Mouse (Mus musculus) WW6 (cell line): ENCODE data around the gene Acsl3.

Experiments used
- DNase-seq: peaks from one replicate; pipeline ENCODE4 v3.0.0-alpha.2; 2013; ENCODE audit warnings: low read depth, low spot score

The Acsl3 gene

DNA sequence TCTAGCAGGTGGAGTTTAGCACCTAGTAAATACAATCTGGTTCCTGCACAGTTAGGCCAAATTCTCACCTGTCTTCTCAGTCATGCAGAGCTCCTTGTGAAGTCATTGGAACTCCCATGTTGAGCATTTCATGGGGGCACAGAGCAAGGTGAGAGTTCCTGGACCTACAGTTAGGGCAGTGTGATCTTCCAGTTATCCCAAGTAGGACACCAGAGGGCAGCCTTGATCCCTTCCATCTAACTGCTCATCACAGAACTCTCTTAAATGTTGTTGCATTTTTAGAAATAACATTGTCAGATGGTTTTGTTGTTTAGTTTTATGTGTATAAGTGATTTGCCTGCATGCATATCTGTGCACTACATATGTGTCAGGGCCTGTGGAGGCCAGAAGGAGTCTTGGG lies 29.2 kb downstream of the Acsl3 start:
- no peak for DNase-seq

DNA sequence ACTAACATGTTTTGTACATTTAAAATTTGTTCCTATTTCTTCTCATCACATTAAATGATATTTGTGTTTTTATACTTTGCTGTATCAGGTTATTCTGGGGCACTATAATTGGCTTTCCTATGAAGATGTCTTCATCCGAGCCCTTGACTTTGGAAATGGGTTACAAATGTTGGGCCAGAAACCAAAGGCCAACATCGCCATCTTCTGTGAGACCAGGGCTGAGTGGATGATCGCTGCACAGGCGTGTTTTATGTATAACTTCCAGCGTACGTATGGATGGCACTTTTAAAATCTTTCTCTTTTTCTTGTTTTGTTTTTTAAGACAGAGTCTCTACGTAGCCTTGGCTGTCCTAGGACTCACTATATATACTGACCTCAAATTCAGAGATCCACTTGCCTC lies 30.5 kb downstream of the Acsl3 start:
- DNase-seq = no peak

DNA sequence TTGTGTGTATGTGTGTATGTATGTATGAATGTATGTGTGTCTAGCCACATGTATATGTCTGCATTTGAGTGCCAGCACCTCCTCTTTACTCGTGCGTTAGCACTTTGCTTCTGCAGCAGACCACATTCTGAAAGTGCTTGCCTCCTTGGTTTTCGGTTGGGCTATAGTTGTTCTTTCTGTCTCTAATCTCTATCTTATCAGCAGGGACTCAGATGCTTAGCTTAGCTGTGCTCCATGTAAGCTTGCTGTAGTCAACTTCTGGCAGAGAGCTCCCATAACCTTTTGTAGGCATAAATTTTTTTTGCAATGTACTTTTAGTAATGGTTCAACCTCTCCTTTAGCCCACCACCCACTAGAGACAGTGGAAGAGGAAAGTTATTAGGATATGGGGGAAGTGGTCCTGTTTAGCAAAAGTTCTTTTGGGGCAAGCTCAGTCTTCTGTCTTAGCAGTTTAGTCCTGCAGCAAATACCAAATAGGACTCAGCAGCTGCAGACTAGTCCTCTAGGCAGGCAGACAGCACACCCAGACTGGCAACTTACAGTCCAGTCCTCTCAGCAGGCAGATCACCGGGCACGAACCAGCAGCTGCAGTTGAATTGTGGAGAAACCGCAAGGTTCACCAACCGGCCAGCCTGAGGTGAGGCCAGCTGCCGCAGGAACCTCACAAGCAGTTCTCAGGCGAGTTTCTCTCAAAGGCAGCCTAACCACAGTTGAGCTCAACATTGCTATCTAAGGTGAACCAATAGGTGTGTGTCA lies 37.1 kb downstream of the Acsl3 start:
- DNase-seq = no peak

DNA sequence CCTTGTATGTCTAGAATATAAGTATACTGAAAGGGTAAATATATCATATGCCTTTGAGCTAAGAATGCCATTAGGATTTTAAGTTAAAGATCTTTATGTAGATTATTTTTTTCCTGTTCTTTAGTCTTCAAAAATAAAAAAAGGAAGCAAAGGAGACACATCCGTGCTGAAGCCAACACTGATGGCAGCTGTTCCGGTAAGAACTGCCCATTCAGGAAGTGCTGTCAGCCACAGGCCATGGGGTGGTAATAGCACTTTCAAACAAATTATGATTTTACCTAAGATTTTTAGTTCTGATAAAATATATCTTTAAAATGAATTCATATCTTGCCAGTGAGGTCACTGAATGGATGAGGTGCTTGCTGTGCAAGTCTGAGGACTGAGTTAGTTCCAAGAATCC lies 38.7 kb downstream of the Acsl3 start:
- no peak for DNase-seq

DNA sequence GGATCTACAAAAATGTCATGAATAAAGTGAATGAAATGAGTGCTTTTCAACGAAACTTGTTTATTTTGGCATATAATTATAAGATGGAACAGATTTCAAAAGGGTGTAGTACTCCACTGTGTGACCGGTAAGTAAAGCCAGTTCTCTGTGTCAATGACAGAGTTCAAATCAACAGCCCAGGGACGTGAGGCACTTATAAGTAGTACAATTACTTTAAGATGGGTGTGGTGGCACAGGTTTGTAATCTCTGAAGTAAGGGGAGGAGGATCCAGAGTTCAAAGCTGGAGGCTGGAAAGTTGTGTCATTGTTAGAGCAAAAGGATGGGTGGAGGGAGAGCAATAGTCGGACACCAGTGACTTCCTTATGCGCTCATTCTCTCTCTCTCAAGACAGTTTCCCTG lies 39.3 kb downstream of the Acsl3 start:
- no peak for DNase-seq

DNA sequence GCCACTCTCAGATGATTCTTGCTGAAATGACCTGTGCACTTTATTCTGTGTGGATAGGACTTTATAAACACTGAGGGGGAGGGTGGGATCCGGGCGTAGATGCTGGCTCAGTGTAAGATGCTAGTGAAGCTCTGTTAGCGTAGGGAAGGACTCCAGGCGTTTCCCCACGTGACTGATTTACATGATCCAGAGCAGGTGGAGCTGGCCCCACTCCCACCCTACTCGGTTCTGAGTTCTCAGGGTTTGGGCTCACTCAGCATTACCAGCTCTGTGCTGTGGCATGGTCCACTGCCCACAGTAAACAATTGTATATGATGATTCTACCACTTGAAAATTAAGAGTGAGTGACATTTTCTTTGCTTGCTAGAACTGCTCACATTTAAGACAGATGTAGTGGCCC lies 40.5 kb downstream of the Acsl3 start:
- no peak for DNase-seq

DNA sequence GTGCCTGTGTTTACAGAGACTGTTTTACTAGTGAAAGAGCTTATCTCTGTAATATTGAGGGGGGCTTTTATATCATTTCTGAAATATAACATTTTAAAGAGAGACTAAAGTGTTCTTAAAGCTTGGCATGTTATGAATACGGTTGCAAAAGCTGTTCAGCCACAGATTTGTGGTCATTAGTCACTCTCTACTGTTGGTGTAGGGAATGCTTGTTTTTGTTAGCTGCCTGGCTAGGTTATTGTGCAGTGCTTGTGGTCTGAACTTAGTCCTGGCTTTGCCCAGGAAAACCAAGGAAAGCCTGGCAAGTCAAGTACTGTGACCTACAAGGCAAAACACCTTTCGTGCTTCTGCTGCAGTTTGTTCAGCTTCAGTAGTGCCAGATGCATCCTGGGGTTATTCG lies 44.1 kb downstream of the Acsl3 start:
- no peak for DNase-seq

DNA sequence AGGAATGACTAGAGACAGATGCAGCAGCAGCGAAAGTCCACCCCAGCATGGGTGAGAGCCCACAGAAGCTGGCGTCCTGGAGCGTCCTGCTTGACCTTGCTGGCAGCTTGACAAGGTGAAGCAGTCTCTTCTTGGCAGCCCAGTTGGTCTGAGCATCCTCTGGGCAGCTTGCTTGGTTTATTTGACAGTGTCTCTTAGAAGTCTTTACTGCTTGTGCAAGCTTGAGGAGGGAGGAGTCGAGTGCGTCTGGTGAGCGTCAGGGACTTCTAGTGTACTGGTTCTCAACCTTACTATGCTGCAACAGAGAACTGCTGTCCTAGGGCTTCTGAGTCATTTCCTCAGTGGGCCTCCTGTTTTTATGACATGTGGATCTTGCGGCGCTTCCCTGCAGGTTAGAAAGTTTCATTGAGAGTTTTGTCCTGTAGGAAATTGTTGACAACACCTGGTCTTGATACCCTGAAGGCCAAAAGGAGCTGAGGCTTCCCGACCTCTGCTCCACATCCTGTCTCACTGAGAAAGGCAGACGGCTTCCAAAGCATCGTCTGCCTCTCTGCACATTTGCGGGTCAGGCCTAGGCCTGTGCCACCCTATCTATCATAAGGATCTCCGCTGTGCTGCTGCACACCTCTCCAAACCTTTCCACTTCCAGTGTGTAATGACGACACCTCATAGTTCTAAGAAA lies 44.8 kb downstream of the Acsl3 start:
- no peak for DNase-seq

GRCm38 (mm10) chr1:78702964-78703285 lies 45.3 kb downstream of the Acsl3 start:
- DNase-seq = no peak

- DNase-seq = no peak
These were observed 48.7 kb downstream of the Acsl3 start for GRCm38 (mm10) chr1:78706338-78706737.

GRCm38 (mm10) chr1:78707280-78707679 lies 49.7 kb downstream of the Acsl3 start:
- DNase-seq = no peak

DNA sequence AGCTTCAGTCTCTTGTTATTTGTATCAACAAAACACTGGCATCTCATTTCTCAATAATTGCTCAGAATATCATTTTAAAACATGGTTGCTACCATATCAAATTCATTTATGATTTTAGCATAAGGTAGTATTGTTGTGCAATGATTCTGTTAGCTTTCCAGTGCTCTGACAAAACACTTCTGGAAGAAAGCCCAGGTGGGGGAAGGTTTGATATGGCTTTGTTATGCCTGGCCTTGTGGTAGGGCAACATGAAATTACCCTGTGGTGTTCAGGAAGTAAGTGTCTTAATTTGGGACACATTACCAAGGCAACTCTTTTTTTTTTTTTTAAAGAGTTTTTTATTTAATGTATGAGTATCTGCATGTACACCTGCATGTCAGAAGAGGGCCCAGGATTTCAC lies 52.4 kb downstream of the Acsl3 start:
- no peak for DNase-seq

- no peak for DNase-seq
These were observed 53.1 kb downstream of the Acsl3 start for GRCm38 (mm10) chr1:78710613-78711329.

DNA sequence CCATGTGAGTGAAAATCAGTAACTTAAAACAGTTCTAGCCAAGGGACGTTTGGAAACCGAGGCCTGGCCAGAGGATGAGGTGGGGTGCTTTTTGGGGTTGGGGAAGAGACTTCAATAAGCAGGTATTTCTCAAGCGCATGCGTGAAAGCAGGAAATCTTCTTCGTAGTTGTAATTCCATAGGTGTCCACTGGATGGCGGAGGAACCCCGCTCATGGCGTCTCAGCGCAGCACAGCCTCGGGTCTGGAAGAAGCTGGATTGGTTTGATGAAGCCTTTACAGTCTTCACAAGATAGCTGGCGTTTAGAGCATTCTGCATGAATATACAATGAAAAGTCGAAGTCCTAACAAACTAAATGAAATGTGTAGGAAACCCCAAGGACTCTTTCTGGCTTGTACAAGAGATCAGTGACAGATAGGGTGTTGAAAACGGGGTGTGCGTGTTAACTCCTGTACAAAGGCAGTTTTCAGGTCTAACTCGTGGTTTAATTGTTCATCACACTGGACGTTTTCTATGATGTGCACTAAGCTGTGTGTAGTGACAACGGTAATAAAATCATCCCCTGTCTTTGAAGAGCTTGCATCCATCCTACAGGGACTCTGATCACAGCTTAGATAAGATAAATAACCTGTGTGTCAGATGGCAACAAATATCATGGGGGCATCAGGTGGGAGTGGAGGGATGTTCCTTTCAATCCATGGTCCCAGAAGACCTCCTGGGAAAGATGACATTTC lies 67.0 kb downstream of the Acsl3 start:
- DNase-seq = peak; percentile 61

DNA sequence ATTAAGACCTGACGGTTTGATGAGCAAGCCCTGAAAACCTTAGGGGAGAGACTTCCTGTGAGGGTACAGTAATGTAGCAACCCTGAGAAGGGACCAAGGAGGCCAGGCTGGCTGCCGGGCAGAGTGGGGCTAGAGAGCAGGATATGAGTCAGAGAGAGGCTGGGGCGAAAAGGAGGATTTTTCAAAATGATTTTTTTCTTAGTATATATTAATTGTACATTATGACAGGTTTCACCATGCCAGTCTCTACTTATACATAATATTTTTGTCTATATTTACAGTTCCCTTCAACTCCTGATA lies 67.5 kb downstream of the Acsl3 start:
- no peak for DNase-seq

DNA sequence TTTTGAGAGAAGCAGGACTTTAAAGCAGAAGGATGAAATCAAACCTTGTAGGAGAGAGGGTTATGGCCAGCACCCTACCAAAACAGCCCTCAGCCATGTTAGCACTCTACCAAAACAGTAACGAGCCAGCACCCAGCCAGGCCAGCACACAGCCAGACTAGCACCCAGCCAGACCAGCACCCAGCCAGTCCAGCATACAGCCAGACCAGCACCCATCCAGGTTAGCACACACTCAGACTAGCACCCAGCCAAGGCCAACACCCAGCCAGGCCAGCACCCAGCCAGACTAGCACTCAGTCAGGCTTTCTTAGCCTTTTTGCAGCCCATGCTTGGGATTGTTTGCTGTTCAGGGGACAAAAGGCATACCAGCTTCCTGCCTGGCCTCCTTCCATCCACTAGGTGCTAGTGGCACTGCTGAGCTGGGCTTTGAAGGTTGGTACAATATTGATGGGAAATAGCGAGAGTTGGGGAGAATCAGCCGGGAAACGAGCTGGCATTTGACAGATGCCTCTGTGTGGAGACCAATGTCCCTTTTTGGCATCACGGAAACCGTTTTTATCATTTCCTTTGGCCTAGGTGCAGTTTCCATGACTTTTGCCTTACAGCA lies 68.1 kb downstream of the Acsl3 start:
- no peak for DNase-seq

DNA sequence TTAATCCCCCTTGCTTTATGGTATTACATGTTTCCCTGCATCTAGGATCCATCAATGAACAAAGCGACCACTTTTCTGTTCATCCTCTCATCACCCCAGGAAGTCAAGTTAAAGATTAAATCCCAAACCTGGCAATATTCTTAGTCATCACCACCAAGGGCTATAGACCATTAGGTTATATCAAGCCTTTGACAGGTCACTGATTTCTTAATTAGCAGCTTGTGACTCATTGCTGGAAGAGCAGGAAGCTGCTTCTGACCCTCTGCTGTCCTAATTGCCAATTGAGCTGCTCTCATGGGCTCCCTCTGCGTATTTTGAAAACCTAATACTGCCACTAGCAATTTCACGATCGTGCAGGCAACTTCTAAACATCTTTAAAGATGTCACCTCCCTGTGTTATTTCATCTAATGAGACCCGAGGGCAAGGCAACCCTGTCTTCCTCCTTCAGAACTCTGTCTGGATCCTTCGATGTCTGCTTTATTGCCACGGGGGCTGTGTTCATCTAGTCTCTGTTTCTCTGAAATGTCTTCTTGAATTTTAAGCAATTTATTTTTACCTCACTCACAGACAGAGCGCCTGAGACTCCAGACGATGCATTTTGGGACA lies 72.6 kb downstream of the Acsl3 start:
- no peak for DNase-seq

- DNase-seq = no peak
These were observed 74.7 kb downstream of the Acsl3 start for GRCm38 (mm10) chr1:78732290-78732689.

GRCm38 (mm10) chr1:78734261-78735000 lies 76.8 kb downstream of the Acsl3 start:
- no peak for DNase-seq

- DNase-seq = no peak
These were observed 80.0 kb downstream of the Acsl3 start for GRCm38 (mm10) chr1:78737646-78738045.

DNA sequence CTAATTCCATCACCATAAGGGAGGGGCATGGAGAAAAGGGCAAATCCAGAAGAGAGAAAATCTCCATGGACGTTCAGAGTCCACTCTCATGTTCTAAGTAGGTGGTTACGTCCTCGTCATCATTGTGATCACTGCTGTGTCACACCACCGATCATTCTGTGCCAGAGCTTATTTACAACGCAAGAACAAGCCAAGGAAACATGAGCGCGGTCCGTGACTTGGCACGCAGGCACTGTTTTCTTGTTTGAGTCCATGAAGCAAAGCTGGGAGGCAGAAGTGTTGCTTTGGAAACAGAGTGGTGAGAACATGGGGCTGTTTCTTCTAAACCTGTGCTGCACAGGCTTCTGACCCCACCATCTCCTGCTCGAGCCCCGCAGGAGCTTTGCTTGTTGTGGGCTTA lies 83.1 kb downstream of the Acsl3 start:
- no peak for DNase-seq
